Mouse (Mus musculus) forebrain, embryonic 14.5 days (tissue): ENCODE results near the gene Plekha1. TPM values are rescaled to one million over a fixed set of nuclear protein-coding genes. Genes with fewer than 3 reads are reported as not detected.

Source experiments
- ATAC-seq: fragments of 200-750 bp; cut with Nextera tagmentation; 2 replicates; pipeline ENCODE4 v1.8.0; 2017; ENCODE audit warnings: mild to moderate bottlenecking, moderate library complexity
- DNase-seq: peaks from one replicate; pipeline ENCODE4 v3.0.0-alpha.2; 2015; ENCODE audit warnings: low spot score
- H3K27ac ChIP-seq: fragments of 300-500 bp; sonication (generic); 2 replicates; pipeline ENCODE4 v1.5.1; 2014; ENCODE audit warnings: low read depth, mild to moderate bottlenecking, control low read depth, low read length, moderate library complexity
- H3K27me3 ChIP-seq: fragments of 300-500 bp; sonication (generic); replicated peaks from 2 replicates; pipeline ENCODE4 v1.6.1; 2014; ENCODE audit warnings: low read length, control low read depth, mixed read lengths; ENCODE audit not compliant: control insufficient read depth, insufficient read depth
- H3K36me3 ChIP-seq: fragments of 300-500 bp; sonication (generic); 2 replicates; pipeline ENCODE4 v1.6.1; 2014; ENCODE audit warnings: low read length, control low read depth; ENCODE audit not compliant: control insufficient read depth, insufficient read depth
- H3K4me1 ChIP-seq: fragments of 300-500 bp; sonication (generic); 2 replicates; pipeline ENCODE4 v1.6.1; 2014; ENCODE audit warnings: antibody characterized with exemption, low read length, control low read depth; ENCODE audit not compliant: control insufficient read depth, insufficient read depth
- H3K4me2 ChIP-seq: fragments of 300-500 bp; sonication (generic); 2 replicates; pipeline ENCODE4 v1.6.1; 2014; ENCODE audit warnings: mild to moderate bottlenecking, control low read depth, low read length
- H3K4me3 ChIP-seq: fragments of 300-500 bp; sonication (generic); 2 replicates; pipeline ENCODE4 v1.5.1; 2014; ENCODE audit warnings: low read depth, low read length, control low read depth
- H3K9ac ChIP-seq: fragments of 300-500 bp; sonication (generic); 2 replicates; pipeline ENCODE4 v1.6.1; 2014; ENCODE audit warnings: mild to moderate bottlenecking, low read length, control low read depth, moderate library complexity
- H3K9me3 ChIP-seq: fragments of 300-500 bp; sonication (generic); replicated peaks from 2 replicates; pipeline ENCODE4 v1.6.1; 2016; ENCODE audit warnings: low read length, control low read depth, mixed read lengths; ENCODE audit not compliant: control insufficient read depth
- WGBS: fragments of 180-500 bp; shearing (Covaris S2); extraction: QIAGEN DNeasy Blood & Tissue Kit; methylation state at CpG from one replicate; pipeline ENCODE4 v1.1.7; 2014; 5-methylcytosine and 5-hydroxymethylcytosine counted together
- polyA plus RNA-seq: library from polyadenylated mRNA; unstranded; fragments of >200 nt; fragmentation: Nextera tagmentation; extraction: Ambion mirVana; gene quantifications from 2 replicates; pipeline ENCODE4 v1.2.1, GENCODE M21; 2014

Plekha1 gene
- polyA plus RNA-seq, 1 experiment from 2014 or later = 30.6 TPM

DNA sequence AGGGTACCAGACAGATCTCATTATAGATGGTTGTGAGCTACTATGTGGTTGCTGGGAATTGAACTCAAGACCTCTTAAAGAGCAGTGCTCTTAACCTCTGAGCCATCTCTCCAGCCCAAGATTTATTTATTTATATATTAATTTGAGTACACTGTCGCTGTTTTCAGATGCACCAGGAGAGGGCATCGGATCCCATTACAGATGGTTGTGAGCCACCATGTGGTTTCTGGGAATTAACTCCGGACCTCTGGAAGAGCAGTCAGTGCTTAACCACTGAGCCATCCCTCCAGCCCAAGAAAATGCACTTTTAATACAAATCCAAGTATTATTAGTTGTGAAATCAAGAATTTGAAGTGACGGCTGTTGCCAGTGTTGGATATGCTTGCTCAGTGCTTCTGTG, 32.8 kb downstream of the Plekha1 start:
- Histone ChIP-seq H3K36me3 (peaks cover 3% of the 10 kb centered on the region; the same call in 1 of the 2 replicates), H3K27me3 (no peaks in the 10 kb centered on the region), H3K9ac (no peak overlapping the region), H3K4me3 (no peak overlapping the region), H3K27ac (no peak overlapping the region), H3K9me3 (no peaks in the 10 kb centered on the region), H3K4me1 (no peaks in the 10 kb centered on the region), H3K4me2 (no peak overlapping the region)
- no peak for ATAC-seq
- DNase-seq = peak; percentile 3
- WGBS = 84% methylated on average over 4 of the region's 4 CpGs

DNA sequence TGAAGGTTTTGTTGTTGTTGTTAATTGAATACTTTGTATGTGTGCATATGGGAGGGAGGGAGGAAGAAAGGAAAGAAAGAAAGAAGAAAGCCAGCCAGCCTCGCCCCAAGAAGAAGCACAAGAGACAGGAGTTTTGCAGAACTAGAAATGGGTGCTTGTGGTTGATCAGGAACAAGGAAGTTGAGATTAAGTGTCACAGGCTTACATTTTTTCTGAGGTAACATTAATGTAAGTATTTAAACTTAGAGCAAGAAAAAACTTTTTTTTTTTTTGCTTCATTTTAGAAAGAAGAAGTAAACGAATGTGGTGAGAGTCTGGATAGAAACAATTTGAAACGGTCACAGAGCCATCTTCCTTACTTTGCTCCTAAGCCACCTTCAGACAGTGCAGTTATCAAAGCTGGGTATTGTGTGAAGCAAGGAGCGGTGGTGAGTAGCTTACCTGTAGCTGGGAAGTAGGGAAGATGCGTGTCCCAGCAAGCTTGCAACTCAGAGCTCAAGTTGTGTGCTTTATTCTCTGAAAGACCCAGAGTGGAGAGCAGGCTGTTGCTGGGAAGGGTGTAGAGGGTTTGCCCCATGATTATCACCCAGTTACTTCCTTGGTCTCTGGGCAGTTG, 34.8 kb downstream of the Plekha1 start:
- Histone ChIP-seq H3K9me3 (no peaks in the 10 kb centered on the region), H3K4me1 (no peaks in the 10 kb centered on the region), H3K27me3 (no peaks in the 10 kb centered on the region), H3K9ac (no peak overlapping the region), H3K4me2 (no peak overlapping the region), H3K36me3 (peaks cover 10% of the 10 kb centered on the region), H3K4me3 (no peak overlapping the region), H3K27ac (no peak overlapping the region)
- ATAC-seq (no peak), DNase-seq (no peak)
- WGBS = 92% methylated on average over 5 of the region's 5 CpGs

DNA sequence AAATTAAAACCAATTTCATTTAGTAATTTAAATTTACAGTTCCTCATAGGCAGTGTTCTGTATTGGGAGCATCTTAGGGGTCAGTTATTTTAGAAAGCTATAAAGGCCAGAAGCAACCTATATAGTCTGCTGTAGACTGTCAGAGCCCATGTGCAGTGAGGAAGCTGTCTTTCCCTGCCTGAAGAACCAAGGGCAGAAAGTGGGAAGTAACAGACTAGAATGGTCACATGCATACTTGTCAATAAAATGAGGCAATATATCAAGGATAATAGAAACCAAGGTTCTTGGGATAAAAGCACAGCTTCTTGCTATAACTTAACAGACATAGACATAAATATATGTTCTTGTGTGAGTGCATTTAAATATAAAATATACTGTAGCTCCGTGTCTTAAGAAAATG, 37.4 kb downstream of the Plekha1 start:
- Histone ChIP-seq H3K27me3 (no peaks in the 10 kb centered on the region), H3K27ac (no peak overlapping the region), H3K4me2 (no peak overlapping the region), H3K4me3 (no peak overlapping the region), H3K4me1 (no peaks in the 10 kb centered on the region), H3K36me3 (peaks cover 10% of the 10 kb centered on the region), H3K9me3 (no peaks in the 10 kb centered on the region), H3K9ac (no peak overlapping the region)
- DNase-seq (no peak), ATAC-seq (no peak)
- 95% methylated on average over 1 of the region's 1 CpGs for WGBS

DNA sequence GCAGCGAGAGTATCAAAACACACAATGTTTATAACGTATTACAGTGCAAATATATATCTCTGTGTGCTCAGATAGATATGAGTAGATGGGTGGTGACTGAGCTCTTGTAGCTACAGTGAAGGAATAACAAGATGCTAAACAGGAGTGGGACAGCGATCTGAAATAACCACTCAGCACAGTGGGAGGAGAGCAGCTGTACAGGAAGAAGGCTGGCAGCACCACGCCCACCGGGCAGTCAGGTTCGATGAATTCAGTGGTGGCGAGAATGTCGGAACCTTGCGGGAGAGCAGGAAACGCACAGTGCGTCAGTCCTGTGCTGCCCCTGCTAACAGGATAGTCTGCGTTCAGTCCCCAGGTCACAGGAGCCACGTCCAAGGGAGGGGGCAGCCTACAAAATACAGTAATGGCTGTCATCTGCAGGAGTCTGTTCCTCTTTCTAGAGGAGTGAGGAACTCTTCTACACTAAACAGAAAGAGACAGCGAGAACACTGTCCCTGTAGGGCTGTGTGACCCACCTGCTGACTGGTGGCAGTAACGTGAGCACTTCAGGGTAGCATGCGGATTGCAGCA, 38.0 kb downstream of the Plekha1 start:
- Histone ChIP-seq H3K4me1 (no peaks in the 10 kb centered on the region), H3K9me3 (no peaks in the 10 kb centered on the region), H3K36me3 (peaks cover 14% of the 10 kb centered on the region), H3K27me3 (no peaks in the 10 kb centered on the region), H3K4me2 (no peak overlapping the region), H3K4me3 (no peak overlapping the region), H3K9ac (no peak overlapping the region), H3K27ac (no peak overlapping the region)
- ATAC-seq (no peak), DNase-seq (no peak)
- WGBS = 85% methylated on average over 16 of the region's 16 CpGs

DNA sequence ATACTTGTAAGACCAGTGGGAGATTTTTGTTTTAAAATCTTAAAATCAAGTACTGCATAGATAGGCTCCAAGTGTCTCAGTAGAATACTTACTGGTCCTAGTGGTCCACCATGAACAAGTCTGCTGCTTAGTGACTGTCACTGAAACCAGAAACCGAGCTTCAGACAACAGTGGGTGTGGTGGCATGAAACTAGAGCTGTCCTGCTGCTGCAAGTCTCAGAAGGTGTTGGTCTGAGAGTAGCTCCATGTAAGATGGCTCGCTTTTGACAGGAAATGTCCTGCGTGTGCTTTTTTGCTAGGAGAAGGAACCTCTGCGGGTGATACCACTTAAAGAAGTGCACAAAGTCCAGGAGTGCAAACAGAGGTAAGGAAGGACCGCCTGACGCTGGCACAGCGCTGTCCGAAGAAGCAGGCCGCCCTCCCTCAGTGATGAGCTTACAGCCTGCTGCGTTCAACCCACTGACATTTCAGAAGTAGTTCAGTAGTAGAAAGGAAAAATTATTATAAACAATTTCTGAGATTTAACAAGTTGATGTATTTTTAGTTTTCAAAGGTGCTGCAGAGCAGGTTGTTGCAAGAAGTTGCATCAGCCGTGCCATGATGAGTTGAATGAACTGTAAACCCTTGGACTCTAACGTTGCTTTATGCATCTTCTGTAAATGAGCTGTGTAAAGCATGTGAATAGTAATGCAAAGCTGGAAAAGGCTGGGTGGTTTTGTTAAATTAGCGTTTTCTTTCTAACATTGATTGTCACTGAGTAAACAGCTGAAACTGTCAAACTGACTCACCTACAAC, 39.2 kb downstream of the Plekha1 start:
- WGBS = 90% methylated on average over 13 of the region's 13 CpGs
- Histone ChIP-seq H3K9me3 (no peaks in the 10 kb centered on the region), H3K4me2 (no peak overlapping the region), H3K4me1 (no peaks in the 10 kb centered on the region), H3K27me3 (no peaks in the 10 kb centered on the region), H3K27ac (no peak overlapping the region), H3K9ac (no peak overlapping the region), H3K4me3 (no peak overlapping the region), H3K36me3 (peaks cover 14% of the 10 kb centered on the region)
- no peak for ATAC-seq
- DNase-seq = no peak

DNA sequence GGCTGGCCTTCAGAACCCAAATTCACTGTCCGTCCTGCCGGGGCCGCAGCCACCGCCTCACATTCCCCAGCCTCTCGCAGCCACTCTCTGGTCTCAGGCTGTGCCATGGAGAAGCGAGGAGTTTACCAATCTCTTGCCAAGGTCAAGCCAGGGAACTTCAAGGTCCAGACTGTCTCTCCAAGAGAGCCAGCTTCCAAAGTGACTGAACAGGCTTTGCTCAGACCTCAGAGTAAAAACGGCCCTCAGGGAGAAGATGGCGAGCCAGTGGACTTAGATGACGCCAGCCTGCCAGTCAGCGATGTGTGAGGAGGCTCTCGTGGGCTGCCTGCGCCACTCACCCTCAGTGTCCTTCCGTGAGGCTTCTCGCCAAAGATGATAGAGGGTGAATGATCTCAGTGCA, 45.3 kb downstream of the Plekha1 start:
- H3K4me2 ChIP-seq = no peak overlapping the region
- ATAC-seq = no peak
- WGBS = 93% methylated on average over 14 of the region's 14 CpGs

DNA sequence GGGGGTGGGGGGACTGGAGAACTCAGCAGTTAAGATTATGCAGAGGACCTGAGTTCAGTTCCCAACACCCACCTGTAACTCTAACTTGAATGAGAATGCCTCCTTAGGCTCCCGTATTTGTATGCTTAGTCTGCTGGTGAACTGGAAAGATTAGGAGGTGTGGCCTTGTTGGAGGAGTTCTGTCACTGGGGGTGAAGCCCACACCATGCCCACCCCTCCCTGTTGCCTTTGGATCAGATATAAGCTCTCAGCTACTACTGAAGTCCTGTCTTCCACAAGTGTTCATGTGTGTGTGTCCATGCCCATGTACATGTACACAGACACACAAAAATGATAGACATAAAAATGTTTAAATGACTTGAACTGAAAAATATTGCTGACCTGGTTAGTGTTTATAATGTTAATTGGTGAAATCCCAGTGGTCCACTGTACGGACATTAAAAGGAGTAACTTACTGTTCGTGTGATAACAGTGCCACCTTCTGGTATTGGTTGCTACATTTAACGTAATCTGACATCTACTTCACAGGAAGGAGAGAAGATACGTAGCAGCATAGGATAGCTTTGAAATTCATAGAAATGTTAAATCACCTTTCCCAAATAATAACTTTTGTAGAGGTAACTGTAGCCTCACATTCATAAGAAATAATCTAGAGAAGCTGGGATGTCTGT, 49.3 kb downstream of the Plekha1 start:
- 48% methylated on average over 5 of the region's 5 CpGs for WGBS
- H3K9ac ChIP-seq = no peak overlapping the region
- ATAC-seq (no peak), DNase-seq (peak; percentile 82)
- peaks cover 8% of the 10 kb centered on the region; the same call in 1 of the 2 replicates for H3K36me3 ChIP-seq
- no peaks in the 10 kb centered on the region for H3K4me1 ChIP-seq
- no peak overlapping the region for H3K27ac ChIP-seq
- no peaks in the 10 kb centered on the region for H3K27me3 ChIP-seq
- H3K4me2 ChIP-seq = no peak overlapping the region
- H3K4me3 ChIP-seq = no peak overlapping the region
- no peaks in the 10 kb centered on the region for H3K9me3 ChIP-seq

More for the DNA sequence above, 45.3 kb downstream of the Plekha1 start:
- Histone ChIP-seq H3K9me3 (no peaks in the 10 kb centered on the region), H3K36me3 (peaks cover 13% of the 10 kb centered on the region; the same call in 1 of the 2 replicates), H3K4me1 (no peaks in the 10 kb centered on the region), H3K27ac (no peak overlapping the region), H3K4me3 (no peak overlapping the region), H3K27me3 (no peaks in the 10 kb centered on the region), H3K9ac (no peak overlapping the region)
- DNase-seq = no peak

DNA sequence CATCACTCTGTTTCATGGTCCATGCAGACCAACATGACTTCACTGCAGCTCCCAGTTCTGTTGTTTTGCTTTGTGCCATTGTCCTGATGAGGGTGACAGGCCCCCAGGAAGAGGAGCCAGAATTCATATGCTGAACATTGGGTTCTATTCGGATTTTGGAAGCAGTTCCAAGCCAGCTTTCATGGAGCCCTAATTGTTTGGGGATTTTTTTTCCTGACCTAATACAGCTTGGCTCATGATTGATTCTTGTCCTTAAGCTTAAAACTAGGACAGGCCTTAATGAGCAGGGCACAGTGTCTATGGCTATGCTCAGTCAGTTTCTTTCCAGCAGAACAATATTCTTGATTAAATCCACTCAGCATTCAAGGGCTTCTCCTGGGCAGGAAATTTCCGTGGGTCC, 52.7 kb downstream of the Plekha1 start:
- 38% methylated on average over 2 of the region's 2 CpGs for WGBS
- Histone ChIP-seq H3K27ac (no peak overlapping the region), H3K4me1 (no peaks in the 10 kb centered on the region), H3K36me3 (no peaks in the 10 kb centered on the region), H3K9me3 (no peaks in the 10 kb centered on the region), H3K4me2 (no peak overlapping the region), H3K27me3 (no peaks in the 10 kb centered on the region), H3K4me3 (no peak overlapping the region), H3K9ac (no peak overlapping the region)
- no peak for ATAC-seq
- no peak for DNase-seq
